Mouse (Mus musculus) MEL (cell line): ENCODE measurements around the gene Abi3.

ENCODE experiments used
- CHD1 ChIP-seq: IDR thresholded peaks from 2 replicates; pipeline ENCODE4 v1.6.1; 2012; ENCODE audit warnings: low read depth, mild to moderate bottlenecking, inconsistent platforms, low read length, improper control_type of control experiment
- CTCF ChIP-seq, 3 experiments: IDR thresholded peaks in 2 of 3; conservative IDR thresholded peaks in 1 of 3; 2 replicates each; pipeline ENCODE4 v1.5.1; 2011 to 2012; ENCODE audit warnings: low read length in 3 of 3, low read depth in 2 of 3, mild to moderate bottlenecking in 2 of 3, improper control_type of control experiment in 1 of 3, inconsistent platforms in 1 of 3, mixed read lengths in 1 of 3, moderate library complexity in 1 of 3; ENCODE audit not compliant: control insufficient read depth in 1 of 3, insufficient read depth in 1 of 3, poor library complexity in 1 of 3, severe bottlenecking in 1 of 3
- EP300 ChIP-seq, 2 experiments: IDR thresholded peaks; 2 replicates each; pipeline ENCODE4 v1.6.1; 2011; ENCODE audit warnings: improper control_type of control experiment in 2 of 2, low read length in 2 of 2, low read depth in 1 of 2, mild to moderate bottlenecking in 1 of 2
- HCFC1 ChIP-seq: IDR thresholded peaks from 2 replicates; pipeline ENCODE4 v1.6.1; 2012; ENCODE audit warnings: low read depth, mild to moderate bottlenecking, inconsistent platforms, low read length, improper control_type of control experiment, moderate library complexity
- POLR2A ChIP-seq, 2 experiments: IDR thresholded peaks; 2 replicates each; pipeline ENCODE4 v1.6.1; 2011 to 2012; ENCODE audit warnings: low read length in 2 of 2, mild to moderate bottlenecking in 2 of 2, control low read depth in 1 of 2, improper control_type of control experiment in 1 of 2, low read depth in 1 of 2, moderate library complexity in 1 of 2; ENCODE audit not compliant: control insufficient read depth in 1 of 2, insufficient read depth in 1 of 2, poor library complexity in 1 of 2
- POLR2AphosphoS2 ChIP-seq: IDR thresholded peaks from 2 replicates; pipeline ENCODE4 v1.6.1; 2011; ENCODE audit warnings: low read length, improper control_type of control experiment
- RCOR1 ChIP-seq: IDR thresholded peaks from 2 replicates; pipeline ENCODE4 v1.6.1; 2012; ENCODE audit warnings: low read depth, mild to moderate bottlenecking, inconsistent platforms, low read length, improper control_type of control experiment
- TCF12 ChIP-seq: IDR thresholded peaks from 2 replicates; pipeline ENCODE4 v1.6.1; 2014; ENCODE audit warnings: low read depth, mild to moderate bottlenecking, inconsistent platforms, low read length, improper control_type of control experiment, moderate library complexity
- UBTF ChIP-seq: IDR thresholded peaks from 2 replicates; pipeline ENCODE4 v1.6.1; 2012; ENCODE audit warnings: low read depth, mild to moderate bottlenecking, inconsistent platforms, low read length, improper control_type of control experiment, moderate library complexity, borderline replicate concordance; ENCODE audit not compliant: insufficient read depth
- USF1 ChIP-seq: IDR thresholded peaks from 2 replicates; pipeline ENCODE4 v1.6.1; 2014; ENCODE audit warnings: low read depth, mild to moderate bottlenecking, inconsistent platforms, low read length, improper control_type of control experiment, moderate library complexity
- USF2 ChIP-seq, 2 experiments: IDR thresholded peaks; 2 replicates each; pipeline ENCODE4 v1.6.1; 2011 to 2012; ENCODE audit warnings: improper control_type of control experiment in 2 of 2, low read length in 2 of 2, borderline replicate concordance in 1 of 2, inconsistent platforms in 1 of 2, low read depth in 1 of 2, mild to moderate bottlenecking in 1 of 2; ENCODE audit not compliant: insufficient read depth in 1 of 2
- ZKSCAN1 ChIP-seq: IDR thresholded peaks from 2 replicates; pipeline ENCODE4 v1.6.1; 2012; ENCODE audit warnings: low read depth, mild to moderate bottlenecking, inconsistent platforms, low read length, improper control_type of control experiment, moderate library complexity

DNA sequence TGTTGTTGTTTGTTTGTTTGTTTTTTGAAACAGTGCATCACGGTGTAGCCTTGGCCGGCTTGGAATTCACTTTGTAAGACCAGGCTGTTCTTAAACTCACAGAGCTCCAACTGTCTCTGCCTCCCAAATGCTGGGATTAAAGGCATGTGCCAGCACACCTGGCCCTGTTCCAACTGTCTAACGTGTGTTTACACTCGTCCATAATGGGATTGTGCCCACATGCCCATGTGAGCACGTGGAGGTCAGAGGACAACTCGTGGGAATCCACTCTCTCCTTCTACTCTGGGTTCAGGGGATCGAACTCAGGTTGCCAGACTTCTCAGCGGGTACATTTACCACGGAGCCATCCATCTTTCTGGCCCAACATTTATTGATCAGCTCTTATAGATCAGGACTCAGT lies 26.9 kb downstream of the Abi3 start:
- TF ChIP-seq RCOR1 = no peak
- no peak for TF ChIP-seq EP300 (IDR thresholded peaks at IDR 0.05; ENCODE audit: low read depth in 1 of 2, low read length in 2 of 2)
- TF ChIP-seq POLR2AphosphoS2 = no peak
- no peak for TF ChIP-seq UBTF
- no peak for TF ChIP-seq TCF12
- TF ChIP-seq ZKSCAN1 = no peak
- TF ChIP-seq HCFC1 = no peak
- TF ChIP-seq USF1 = no peak
- TF ChIP-seq CTCF (IDR thresholded peaks at IDR 0.05 in 2 of 3, conservative IDR thresholded peaks at IDR 0.05 in 1 of 3; ENCODE audit: control insufficient read depth in 1 of 3, insufficient read depth in 1 of 3, low read depth in 2 of 3, low read length in 3 of 3, poor library complexity in 1 of 3, severe bottlenecking in 1 of 3) = no peak
- TF ChIP-seq POLR2A (IDR thresholded peaks at IDR 0.05; ENCODE audit: control insufficient read depth in 1 of 2, insufficient read depth in 1 of 2, low read depth in 1 of 2, low read length in 2 of 2, poor library complexity in 1 of 2) = no peak
- no peak for TF ChIP-seq USF2 (IDR thresholded peaks at IDR 0.05; ENCODE audit: borderline replicate concordance in 1 of 2, insufficient read depth in 1 of 2, low read depth in 1 of 2, low read length in 2 of 2)
- no peak for TF ChIP-seq CHD1
